Mouse (Mus musculus): ENCODE measurements around the gene Rps6kb2. TPM values are rescaled to one million over a fixed set of nuclear protein-coding genes. Genes with fewer than 3 reads are reported as not detected.

Gene Rps6kb2
- total RNA-seq, 4 experiments from 2014 or later = 28.6 to 39.6 (median 34.1) TPM

GRCm38 (mm10) chr19:4189051-4189620 lies 26.0 kb upstream of the Rps6kb2 start:
- no peak for DNase-seq (ENCODE audit: low spot score in 2 of 2)

GRCm38 (mm10) chr19:4187303-4187702 lies 24.1 kb upstream of the Rps6kb2 start:
- DNase-seq (ENCODE audit: low spot score in 2 of 2) = no peak

- DNase-seq (ENCODE audit: low spot score in 2 of 2) = no peak
Measured at GRCm38 (mm10) chr19:4184976-4185975, 22.1 kb upstream of the Rps6kb2 start.

DNA sequence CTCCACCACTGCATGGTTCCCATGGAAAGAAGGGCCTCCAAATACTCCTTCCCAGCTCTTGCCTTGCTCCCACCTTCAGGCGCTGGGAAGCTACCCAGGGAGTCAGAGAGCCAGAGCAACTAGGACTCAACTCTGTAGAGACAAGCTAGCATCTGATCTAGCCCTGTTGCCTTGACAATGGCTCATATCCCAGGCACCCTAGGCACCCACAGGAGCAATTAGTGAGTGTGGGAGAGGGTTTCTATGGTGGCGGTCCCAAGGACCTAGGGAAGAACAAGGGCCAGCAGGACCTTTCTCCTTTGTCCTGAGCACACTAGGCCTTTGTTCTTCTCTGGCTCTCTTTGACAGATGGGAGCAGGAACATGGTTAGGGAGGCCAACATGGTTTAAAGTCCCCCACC lies 20.5 kb upstream of the Rps6kb2 start:
- DNase-seq (ENCODE audit: low spot score in 2 of 2) = no peak

DNA sequence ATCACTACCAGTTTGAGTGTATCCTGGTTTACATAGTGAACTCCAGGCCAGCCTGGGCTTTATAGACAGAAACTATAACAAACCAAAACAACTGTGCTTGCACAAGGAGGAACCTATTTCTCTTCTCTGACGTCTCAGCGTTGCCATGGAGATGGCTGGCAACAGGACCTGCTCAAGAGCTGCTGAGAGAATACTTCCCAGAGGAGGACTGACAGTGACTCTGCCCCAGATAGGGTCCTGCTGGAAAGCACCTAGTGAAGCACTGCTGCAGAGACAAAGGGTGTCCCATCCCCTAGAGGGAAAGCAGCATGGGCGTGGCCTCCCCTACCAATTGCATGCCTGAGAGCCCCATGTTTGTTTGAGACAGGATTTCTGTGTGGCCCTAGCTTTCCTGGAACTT lies 18.7 kb upstream of the Rps6kb2 start:
- peak in 1 of 2 experiments; percentile 75 for DNase-seq (ENCODE audit: low spot score in 2 of 2)

GRCm38 (mm10) chr19:4180411-4180810 lies 17.3 kb upstream of the Rps6kb2 start:
- no peak for DNase-seq (ENCODE audit: low spot score in 2 of 2)

DNA sequence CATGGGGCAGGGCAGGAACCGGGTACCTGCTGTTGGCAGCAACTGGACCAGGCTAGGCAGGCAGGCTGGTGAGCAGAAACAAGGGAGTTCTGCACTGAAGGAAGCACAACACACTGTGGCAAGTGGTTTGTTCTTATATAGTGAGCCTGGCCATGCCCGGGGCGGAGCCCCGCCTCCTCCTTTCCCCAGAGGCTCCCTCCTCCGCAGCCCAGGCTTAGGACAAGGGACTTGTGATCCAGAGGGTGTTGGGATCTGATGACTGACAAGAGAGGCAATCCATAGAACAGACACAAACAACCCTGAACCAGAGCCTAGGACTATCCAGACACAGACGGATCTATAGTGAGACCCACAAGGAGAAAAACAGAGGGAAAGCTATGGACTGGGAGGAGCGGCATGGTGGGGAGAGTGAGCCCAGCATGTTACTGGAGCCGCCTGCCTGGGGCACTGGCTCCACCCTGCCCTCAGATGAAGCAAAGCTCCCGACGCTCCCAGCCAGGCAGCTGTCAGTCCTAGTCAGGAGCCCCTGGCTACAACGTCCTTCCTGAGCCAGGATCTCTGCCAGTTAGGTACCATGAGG lies 12.3 kb upstream of the Rps6kb2 start, which contains the start of gene Carns1:
TSS of gene Carns1 (minus strand) at position 112 of the 580 bp plus-strand sequence.
- no peak for DNase-seq (ENCODE audit: low spot score in 2 of 2)

GRCm38 (mm10) chr19:4172925-4173324 lies 9.8 kb upstream of the Rps6kb2 start:
- no peak for DNase-seq (ENCODE audit: low spot score in 2 of 2)

- DNase-seq (ENCODE audit: low spot score in 2 of 2) = no peak
Measured at GRCm38 (mm10) chr19:4171393-4172290, 8.5 kb upstream of the Rps6kb2 start.

DNA sequence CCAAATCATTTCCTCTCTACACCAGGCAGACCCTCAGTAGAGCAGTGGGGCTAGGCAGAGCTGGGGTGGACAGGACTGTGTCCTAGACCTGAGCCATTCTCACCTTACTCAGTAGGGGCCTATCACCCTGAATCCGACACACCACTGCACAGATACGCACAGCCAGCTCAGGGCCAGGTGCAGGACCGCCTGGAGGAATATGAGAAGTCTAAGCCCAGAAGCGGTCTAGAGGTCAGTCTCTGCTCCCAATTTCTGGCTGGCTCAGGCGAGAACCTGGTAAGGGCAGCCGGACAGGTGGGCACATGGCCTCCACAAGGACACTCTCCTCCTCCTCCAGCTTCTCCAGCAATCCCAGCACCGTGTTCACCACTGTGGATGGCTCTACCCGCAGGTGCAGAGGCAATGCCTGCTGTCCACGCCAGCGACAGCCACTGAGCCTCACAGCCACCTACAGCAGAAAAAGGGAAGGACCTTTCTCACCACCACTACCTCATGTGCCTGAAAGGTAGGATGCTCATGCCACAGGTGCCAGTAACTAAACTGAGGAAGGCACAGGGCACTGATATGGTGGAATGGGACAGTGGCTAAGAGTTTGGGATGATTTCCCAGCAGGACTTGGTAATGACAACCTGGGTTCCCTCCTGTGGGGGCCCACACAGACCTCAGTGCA lies 7.7 kb upstream of the Rps6kb2 start:
- no peak for DNase-seq (ENCODE audit: low spot score in 2 of 2)

- no peak for DNase-seq (ENCODE audit: low spot score in 2 of 2)
Measured at GRCm38 (mm10) chr19:4169810-4170209, 6.7 kb upstream of the Rps6kb2 start.

- DNase-seq (ENCODE audit: low spot score in 2 of 2) = peak; percentile 97 to 99
Measured at GRCm38 (mm10) chr19:4169378-4169784, 6.2 kb upstream of the Rps6kb2 start.

- DNase-seq (ENCODE audit: low spot score in 2 of 2) = no peak
Measured at GRCm38 (mm10) chr19:4166678-4167476, 3.7 kb upstream of the Rps6kb2 start.

DNA sequence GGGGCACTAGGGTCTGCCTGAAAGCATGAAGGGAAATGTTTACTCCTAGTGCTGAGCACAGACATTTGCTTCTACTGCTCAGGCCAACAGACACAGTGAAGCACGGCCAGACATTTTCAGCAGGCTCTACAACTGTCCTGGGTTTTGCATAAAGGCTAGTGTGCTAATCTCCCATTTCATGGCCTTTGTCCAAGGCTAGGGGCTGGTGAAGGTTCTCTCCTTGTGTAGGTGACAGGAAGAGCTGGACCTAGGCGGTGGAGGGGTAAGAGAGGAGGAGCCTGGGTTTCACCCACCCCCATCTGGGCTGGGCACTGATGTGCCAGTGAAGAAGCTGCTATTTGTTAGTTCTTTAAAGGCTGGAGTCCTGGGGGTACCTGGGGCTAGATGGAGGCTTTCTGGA lies 1.6 kb upstream of the Rps6kb2 start:
- DNase-seq (ENCODE audit: low spot score in 2 of 2) = no peak

DNA sequence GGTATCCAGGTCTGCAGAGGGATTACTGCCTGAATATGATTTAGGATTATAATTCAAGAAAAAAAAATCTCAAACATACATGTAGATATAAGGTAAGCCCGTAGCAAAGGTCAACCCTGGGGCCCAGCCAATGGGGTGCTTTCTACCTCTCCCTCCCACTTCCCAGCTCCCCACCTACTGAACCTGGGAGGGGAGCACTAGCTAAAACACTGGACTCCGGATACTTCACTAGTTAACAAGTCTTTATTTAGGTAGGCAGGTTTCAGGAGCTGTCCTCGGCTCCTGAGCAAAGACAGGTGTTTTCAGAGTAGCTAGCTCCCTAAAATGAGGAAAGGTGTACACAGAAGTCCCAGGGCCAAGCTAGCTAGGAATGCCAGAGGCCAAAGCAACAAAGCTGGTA lies 946 bp upstream of the Rps6kb2 start:
- DNase-seq (ENCODE audit: low spot score in 2 of 2) = no peak

DNA sequence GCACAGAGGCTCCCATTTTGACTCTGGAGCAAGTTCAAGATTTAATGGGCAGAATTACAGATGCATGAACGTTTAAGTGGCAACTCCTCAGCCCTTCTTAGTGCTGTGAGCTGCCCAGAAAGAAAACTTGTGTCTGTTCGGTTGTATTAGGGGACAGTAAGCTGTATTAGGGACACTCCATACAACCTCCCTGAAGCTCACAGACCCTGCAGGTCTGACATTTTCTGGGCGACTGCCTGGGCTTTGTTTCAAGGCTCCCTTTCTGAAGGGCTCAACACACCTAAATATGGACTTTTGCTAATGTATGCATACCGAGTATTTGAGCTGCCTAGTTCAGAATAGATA lies 361 bp upstream of the Rps6kb2 start:
- no peak for DNase-seq (ENCODE audit: low spot score in 2 of 2)

GRCm38 (mm10) chr19:4159049-4159448 lies 4.1 kb downstream of the Rps6kb2 start:
- no peak for DNase-seq (ENCODE audit: low spot score in 2 of 2)

- no peak for DNase-seq (ENCODE audit: low spot score in 2 of 2)
Measured at GRCm38 (mm10) chr19:4156771-4157170, 6.4 kb downstream of the Rps6kb2 start.

- no peak for DNase-seq (ENCODE audit: low spot score in 2 of 2)
Measured at GRCm38 (mm10) chr19:4156073-4156579, 7.0 kb downstream of the Rps6kb2 start.
